Mouse (Mus musculus) MEL (cell line): ENCODE measurements around the gene Trim67. TPM values are rescaled to one million over a fixed set of nuclear protein-coding genes. Genes with fewer than 3 reads are reported as not detected.

Experiments used
- DNase-seq: peaks from one replicate; pipeline ENCODE4 v3.0.0; 2011; ENCODE audit warnings: low read depth, low spot score
- H3K27ac ChIP-seq: 2 replicates; pipeline ENCODE4 v1.5.1; 2012; ENCODE audit warnings: low read depth, mild to moderate bottlenecking, control low read depth, low read length, moderate library complexity; ENCODE audit not compliant: control insufficient read depth
- H3K27me3 ChIP-seq, 2 experiments: fragments of 150-350 bp in 1 of 2; sonication (generic) in 1 of 2; 2 replicates each; pipeline ENCODE4 v1.6.1; 2012; ENCODE audit warnings: low read length in 2 of 2, mild to moderate bottlenecking in 2 of 2, improper control_type of control experiment in 1 of 2, moderate library complexity in 1 of 2; ENCODE audit not compliant: insufficient read depth in 2 of 2, control insufficient read depth in 1 of 2
- H3K36me3 ChIP-seq, 2 experiments: 2 replicates each; pipeline ENCODE4 v1.6.1; 2012 to 2014; ENCODE audit warnings: low read length in 2 of 2, improper control_type of control experiment in 1 of 2, inconsistent platforms in 1 of 2, mild to moderate bottlenecking in 1 of 2; ENCODE audit not compliant: insufficient read depth in 2 of 2, control insufficient read depth in 1 of 2
- H3K4me1 ChIP-seq, 2 experiments: fragments of 150-350 bp in 1 of 2; sonication (generic) in 1 of 2; 2 replicates each; pipeline ENCODE4 v1.6.1; 2012; ENCODE audit warnings: low read length in 2 of 2, improper control_type of control experiment in 1 of 2, mild to moderate bottlenecking in 1 of 2; ENCODE audit not compliant: insufficient read depth in 2 of 2, control insufficient read depth in 1 of 2
- H3K4me3 ChIP-seq, 2 experiments: fragments of 150-350 bp in 1 of 2; sonication (generic) in 1 of 2; 2 replicates each; pipeline ENCODE4 v1.5.1; 2012; ENCODE audit warnings: low read depth in 2 of 2, low read length in 2 of 2, mild to moderate bottlenecking in 2 of 2, moderate library complexity in 2 of 2, control low read depth in 1 of 2, improper control_type of control experiment in 1 of 2; ENCODE audit not compliant: control insufficient read depth in 1 of 2, insufficient read depth in 1 of 2
- H3K79me2 ChIP-seq: 2 replicates; pipeline ENCODE4 v1.6.1; 2012; ENCODE audit warnings: mild to moderate bottlenecking, low read length, moderate library complexity; ENCODE audit not compliant: control insufficient read depth, poor library complexity, insufficient read depth
- H3K9ac ChIP-seq: 2 replicates; pipeline ENCODE4 v1.6.1; 2012; ENCODE audit warnings: low read depth, mild to moderate bottlenecking, control low read depth, low read length, moderate library complexity; ENCODE audit not compliant: control insufficient read depth, poor library complexity, severe bottlenecking
- H3K9me3 ChIP-seq: fragments of 150-350 bp; sonication (generic); replicated peaks from 2 replicates; pipeline ENCODE4 v1.6.1; 2012; ENCODE audit warnings: mild to moderate bottlenecking, low read length, improper control_type of control experiment, moderate library complexity; ENCODE audit not compliant: insufficient read depth
- BHLHE40 ChIP-seq: IDR thresholded peaks from 2 replicates; pipeline ENCODE4 v1.6.1; 2012; ENCODE audit warnings: low read depth, mild to moderate bottlenecking, inconsistent platforms, low read length, improper control_type of control experiment, borderline replicate concordance
- CTCF ChIP-seq, 3 experiments: IDR thresholded peaks in 2 of 3; conservative IDR thresholded peaks in 1 of 3; 2 replicates each; pipeline ENCODE4 v1.5.1; 2011 to 2012; ENCODE audit warnings: low read length in 3 of 3, low read depth in 2 of 3, mild to moderate bottlenecking in 2 of 3, improper control_type of control experiment in 1 of 3, inconsistent platforms in 1 of 3, mixed read lengths in 1 of 3, moderate library complexity in 1 of 3; ENCODE audit not compliant: control insufficient read depth in 1 of 3, insufficient read depth in 1 of 3, poor library complexity in 1 of 3, severe bottlenecking in 1 of 3
- E2F4 ChIP-seq: IDR thresholded peaks from 2 replicates; pipeline ENCODE4 v1.6.1; 2011; ENCODE audit warnings: low read depth, low read length, improper control_type of control experiment, borderline replicate concordance
- EP300 ChIP-seq, 2 experiments: IDR thresholded peaks; 2 replicates each; pipeline ENCODE4 v1.6.1; 2011; ENCODE audit warnings: improper control_type of control experiment in 2 of 2, low read length in 2 of 2, low read depth in 1 of 2, mild to moderate bottlenecking in 1 of 2
- ETS1 ChIP-seq: IDR thresholded peaks from 2 replicates; pipeline ENCODE4 v1.6.1; 2012; ENCODE audit warnings: low read depth, mild to moderate bottlenecking, inconsistent platforms, low read length, improper control_type of control experiment, moderate library complexity
- GABPA ChIP-seq: IDR thresholded peaks from 2 replicates; pipeline ENCODE4 v1.6.1; 2012; ENCODE audit warnings: low read depth, mild to moderate bottlenecking, inconsistent platforms, low read length, improper control_type of control experiment, moderate library complexity
- MAFK ChIP-seq: IDR thresholded peaks from 2 replicates; pipeline ENCODE4 v1.6.1; 2011; ENCODE audit warnings: low read depth, mild to moderate bottlenecking, low read length, improper control_type of control experiment, borderline replicate concordance
- MAX ChIP-seq: IDR thresholded peaks from 2 replicates; pipeline ENCODE4 v1.6.1; 2011; ENCODE audit warnings: low read length, improper control_type of control experiment
- MEF2A ChIP-seq: IDR thresholded peaks from 2 replicates; pipeline ENCODE4 v1.6.1; 2014; ENCODE audit warnings: low read depth, mild to moderate bottlenecking, inconsistent platforms, low read length, improper control_type of control experiment; ENCODE audit not compliant: poor library complexity, insufficient replicate concordance, severe bottlenecking; ENCODE audit errors: extremely low read depth
- MYB ChIP-seq: IDR thresholded peaks from 2 replicates; pipeline ENCODE4 v1.6.1; 2011; ENCODE audit warnings: mild to moderate bottlenecking, low read depth, low read length, improper control_type of control experiment
- NRF1 ChIP-seq: IDR thresholded peaks from 2 replicates; pipeline ENCODE4 v1.6.1; 2014; ENCODE audit warnings: low read depth, mild to moderate bottlenecking, inconsistent platforms, low read length, improper control_type of control experiment, moderate library complexity; ENCODE audit not compliant: poor library complexity, insufficient read depth, severe bottlenecking
- POLR2A ChIP-seq, 2 experiments: IDR thresholded peaks; 2 replicates each; pipeline ENCODE4 v1.6.1; 2011 to 2012; ENCODE audit warnings: low read length in 2 of 2, mild to moderate bottlenecking in 2 of 2, control low read depth in 1 of 2, improper control_type of control experiment in 1 of 2, low read depth in 1 of 2, moderate library complexity in 1 of 2; ENCODE audit not compliant: control insufficient read depth in 1 of 2, insufficient read depth in 1 of 2, poor library complexity in 1 of 2
- POLR2AphosphoS5 ChIP-seq: IDR thresholded peaks from 2 replicates; pipeline ENCODE4 v1.6.1; 2012; ENCODE audit warnings: low read depth, borderline replicate concordance, mild to moderate bottlenecking, inconsistent platforms, low read length, moderate library complexity, mixed read lengths
- RAD21 ChIP-seq: IDR thresholded peaks from 2 replicates; pipeline ENCODE4 v1.6.1; 2011; ENCODE audit warnings: mild to moderate bottlenecking, low read depth, low read length, improper control_type of control experiment
- RCOR1 ChIP-seq: IDR thresholded peaks from 2 replicates; pipeline ENCODE4 v1.6.1; 2012; ENCODE audit warnings: low read depth, mild to moderate bottlenecking, inconsistent platforms, low read length, improper control_type of control experiment
- SMC3 ChIP-seq: IDR thresholded peaks from 2 replicates; pipeline ENCODE4 v1.6.1; 2011; ENCODE audit warnings: low read depth, low read length, improper control_type of control experiment
- TCF12 ChIP-seq: IDR thresholded peaks from 2 replicates; pipeline ENCODE4 v1.6.1; 2014; ENCODE audit warnings: low read depth, mild to moderate bottlenecking, inconsistent platforms, low read length, improper control_type of control experiment, moderate library complexity
- UBTF ChIP-seq: IDR thresholded peaks from 2 replicates; pipeline ENCODE4 v1.6.1; 2012; ENCODE audit warnings: low read depth, mild to moderate bottlenecking, inconsistent platforms, low read length, improper control_type of control experiment, moderate library complexity, borderline replicate concordance; ENCODE audit not compliant: insufficient read depth
- USF2 ChIP-seq, 2 experiments: IDR thresholded peaks; 2 replicates each; pipeline ENCODE4 v1.6.1; 2011 to 2012; ENCODE audit warnings: improper control_type of control experiment in 2 of 2, low read length in 2 of 2, borderline replicate concordance in 1 of 2, inconsistent platforms in 1 of 2, low read depth in 1 of 2, mild to moderate bottlenecking in 1 of 2; ENCODE audit not compliant: insufficient read depth in 1 of 2
- ZC3H11A ChIP-seq: IDR thresholded peaks from 2 replicates; pipeline ENCODE4 v1.6.1; 2012; ENCODE audit warnings: low read depth, mild to moderate bottlenecking, inconsistent platforms, low read length, improper control_type of control experiment
- ZKSCAN1 ChIP-seq: IDR thresholded peaks from 2 replicates; pipeline ENCODE4 v1.6.1; 2012; ENCODE audit warnings: low read depth, mild to moderate bottlenecking, inconsistent platforms, low read length, improper control_type of control experiment, moderate library complexity
- polyA plus RNA-seq, 2 experiments: library from polyadenylated mRNA; stranded (reverse) in 1 of 2; unstranded in 1 of 2; fragments of >175 nt in 1 of 2; fragments of >200 nt in 1 of 2; gene quantifications; 2 replicates each; pipeline versions ENCODE4 v1.2.1 to v1.2.4; 2012; ENCODE audit warnings: low replicate concordance in 2 of 2, low read depth in 1 of 2; ENCODE audit not compliant: insufficient read length in 2 of 2, insufficient read depth in 1 of 2, missing spikeins in 1 of 2
- total RNA-seq: library from RNA; depleted of rRNA; stranded (reverse); fragments of 300-350 nt; gene quantifications from 2 replicates; pipeline ENCODE4 v1.2.3, GENCODE M21; 2012

Gene Trim67
- total and polyA plus RNA-seq, 3 experiments = 0.06 TPM; not detected in 2

DNA sequence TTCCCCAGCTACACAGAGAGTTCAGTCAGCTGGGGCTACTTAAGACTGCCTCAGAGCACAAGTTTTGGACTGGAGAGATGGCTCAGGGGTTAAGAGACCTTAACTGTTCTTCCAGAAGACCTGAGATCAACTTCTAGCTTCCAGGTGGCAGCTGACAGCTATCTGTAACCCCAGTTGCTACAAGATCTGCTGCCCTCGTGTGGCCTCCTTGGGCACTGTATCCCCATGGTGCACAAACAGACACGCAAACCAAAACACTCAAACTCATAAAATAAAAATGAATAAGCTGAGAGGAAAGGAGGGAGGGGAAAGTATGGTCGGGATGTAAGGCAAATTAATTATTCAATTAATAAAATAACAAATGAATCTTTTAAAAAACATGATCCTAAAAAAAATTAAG, 34.3 kb upstream of the Trim67 start:
- Histone ChIP-seq H3K4me1 (peaks cover 0 to 2% of the 10 kb centered on the region in 2 experiments; a peak in 3 of 4 replicates), H3K9ac (no peak overlapping the region), H3K4me3 (no peak overlapping the region), H3K9me3 (no peaks in the 10 kb centered on the region), H3K36me3 (no peaks in the 10 kb centered on the region; a peak in 1 of 4 replicates), H3K79me2 (no peaks in the 10 kb centered on the region), H3K27ac (no peak overlapping the region), H3K27me3 (peaks cover 0 to 5% of the 10 kb centered on the region in 2 experiments; a peak in 2 of 4 replicates)
- TF ChIP-seq CTCF (IDR thresholded peaks at IDR 0.05 in 2 of 3, conservative IDR thresholded peaks at IDR 0.05 in 1 of 3; ENCODE audit: control insufficient read depth in 1 of 3, insufficient read depth in 1 of 3, low read depth in 2 of 3, low read length in 3 of 3, poor library complexity in 1 of 3, severe bottlenecking in 1 of 3) = peak; percentile 70 to 78 (median 76)
- no peak for TF ChIP-seq MAFK
- no peak for TF ChIP-seq MYB
- peak; percentile 19; the same call in 1 of the 2 replicates for TF ChIP-seq ZC3H11A
- TF ChIP-seq USF2 (IDR thresholded peaks at IDR 0.05; ENCODE audit: borderline replicate concordance in 1 of 2, insufficient read depth in 1 of 2, low read depth in 1 of 2, low read length in 2 of 2) = no peak
- no peak for TF ChIP-seq ZKSCAN1
- TF ChIP-seq EP300 (IDR thresholded peaks at IDR 0.05; ENCODE audit: low read depth in 1 of 2, low read length in 2 of 2) = no peak
- no peak for TF ChIP-seq GABPA
- no peak for TF ChIP-seq MAX
- TF ChIP-seq E2F4 = no peak
- no peak for TF ChIP-seq UBTF
- TF ChIP-seq BHLHE40 = no peak
- TF ChIP-seq ETS1 = no peak
- no peak for TF ChIP-seq MEF2A
- no peak for TF ChIP-seq NRF1
- TF ChIP-seq POLR2A (IDR thresholded peaks at IDR 0.05; ENCODE audit: control insufficient read depth in 1 of 2, insufficient read depth in 1 of 2, low read depth in 1 of 2, low read length in 2 of 2, poor library complexity in 1 of 2) = no peak
- peak; percentile 56 for TF ChIP-seq RAD21
- TF ChIP-seq POLR2AphosphoS5 = no peak
- peak; percentile 73 for TF ChIP-seq SMC3
- no peak for TF ChIP-seq RCOR1
- no peak for TF ChIP-seq TCF12
- peak; percentile 64 for DNase-seq
